Comparison of ENCODE assay signal across 13 mouse cellular contexts in genomic region chr17:56380286-56380685, GRCm38 (mm10). TPM values are rescaled to one million over a fixed set of nuclear protein-coding genes. Genes with fewer than 3 reads are reported as not detected.
DNase-seq lines count a peak whose midpoint lies in the region; ATAC-seq lines count a peak whose summit lies in the region.
"Had no signal": no experiment of that assay in that cellular context is flagged by ENCODE, and none has a peak within 500 bp of the region (broad histone marks: within the 10 kb centered on the region; RNA-seq: fewer than 3 reads in every experiment).

No protein-coding gene starts in this region.

- peak overlapping the region; percentile 59 for H3K27ac ChIP-seq in midbrain, embryonic 15.5 days
- H3K27ac ChIP-seq: embryonic facial prominence, embryonic 13.5 days; limb, embryonic 12.5 days had no signal

- H3K4me1 ChIP-seq in midbrain, embryonic 15.5 days: peaks cover 8% of the 10 kb centered on the region; the same call in 1 of the 2 replicates
- H3K4me1 ChIP-seq: embryonic facial prominence, embryonic 13.5 days; limb, embryonic 12.5 days had no signal

- DNase-seq in layer of hippocampus, adult 11-12 months (ENCODE audit: low spot score): peak; percentile 47
- no peak for DNase-seq in layer of hippocampus, adult 9-10 months (ENCODE audit: low spot score)
- DNase-seq in cerebellum, adult 9-11 months: peak; percentile 87
- no peak for DNase-seq in adrenal gland, adult 2 months
- DNase-seq: gastrocnemius, postnatal 10 days; kidney, postnatal 14 days; spleen, adult 18-20 months had no signal

- H3K27me3 ChIP-seq in midbrain, embryonic 15.5 days (replicated peaks): no peaks in the 10 kb centered on the region
- H3K27me3 ChIP-seq: embryonic facial prominence, embryonic 13.5 days; limb, embryonic 12.5 days had no signal

- H3K4me2 ChIP-seq in midbrain, embryonic 15.5 days: no peak overlapping the region
- H3K4me2 ChIP-seq: embryonic facial prominence, embryonic 13.5 days; limb, embryonic 12.5 days had no signal

- no peak overlapping the region for H3K9ac ChIP-seq in midbrain, embryonic 15.5 days
- H3K9ac ChIP-seq: embryonic facial prominence, embryonic 13.5 days; limb, embryonic 12.5 days had no signal

- H3K4me3 ChIP-seq in midbrain, embryonic 15.5 days: no peak overlapping the region
- H3K4me3 ChIP-seq: embryonic facial prominence, embryonic 13.5 days; limb, embryonic 12.5 days had no signal

- H3K36me3 ChIP-seq in midbrain, embryonic 15.5 days (replicated peaks): peaks cover 29% of the 10 kb centered on the region

- H3K9me3 ChIP-seq in midbrain, embryonic 15.5 days: no peaks in the 10 kb centered on the region
- H3K9me3 ChIP-seq: embryonic facial prominence, embryonic 13.5 days; limb, embryonic 12.5 days had no signal

- 69% methylated on average over 6 of the region's 6 CpGs for WGBS in midbrain, embryonic 15.5 days

- peak; percentile 79 for ATAC-seq in cerebellum, adult (ENCODE audit: insufficient number of reproducible peaks, low FRiP score, low TSS enrichment)
- peak; percentile 69 for ATAC-seq in midbrain, embryonic 15.5 days (replicated peaks)
- no peak for ATAC-seq in erythroblast, adult 5-6 weeks (replicated peaks; ENCODE audit: low FRiP score, poor library complexity, severe bottlenecking)
- ATAC-seq in granulocyte monocyte progenitor cell, adult 5-6 weeks (replicated peaks; ENCODE audit: poor library complexity, severe bottlenecking): no peak

RNA-seq across cellular contexts. Expression of gene Kdm4b, which starts 54.4 kb away (rescaled TPM):
- 86.3 and 86.6 TPM in 2 replicates for polyA plus RNA-seq in midbrain, embryonic 15.5 days (2015; fragmentation: Nextera tagmentation; extraction: Ambion mirVana)
- 1.7 and 5.0 TPM in 2 replicates for total RNA-seq in erythroblast, adult 5-6 weeks (2015; ENCODE audit: low replicate concordance)
- total RNA-seq in erythroblast, adult 5-6 weeks (2017; ENCODE audit: low replicate concordance): 2.9 and 3.5 TPM in 2 replicates
- total RNA-seq in granulocyte monocyte progenitor cell, adult 5-6 weeks (2014; fragmentation: Nextera tagmentation): 7.7 and 13.3 TPM in 2 replicates
- 5.7 and 8.9 TPM in 2 replicates for total RNA-seq in granulocyte monocyte progenitor cell, adult 5-6 weeks (2017)
- total RNA-seq in adrenal gland, adult 2 months (2021): 10 to 100 TPM; 37.6 to 37.8 TPM
- 53.7 and 56.4 TPM in 2 replicates for polyA plus RNA-seq in adrenal gland, adult 2 months (2012; rRNA removed)

Comparison
In these comparisons a context has a peak if more than half of its experiments do, and no peak if none do; other contexts are left out.
1. DNase-seq: peak in layer of hippocampus, adult 11-12 months (single experiment) and cerebellum, adult 9-11 months (single experiment); none in layer of hippocampus, adult 9-10 months (single experiment) and adrenal gland, adult 2 months (single experiment).
2. ATAC-seq: peak in cerebellum, adult (single experiment) and midbrain, embryonic 15.5 days (single experiment); none in erythroblast, adult 5-6 weeks (single experiment) and granulocyte monocyte progenitor cell, adult 5-6 weeks (single experiment).